Mouse (Mus musculus): ENCODE measurements around the gene Med20. TPM values are rescaled to one million over a fixed set of nuclear protein-coding genes. Genes with fewer than 3 reads are reported as not detected.
"Not testable (repeated sequence)": the region's sequence is repeated elsewhere in the genome, so short reads cannot be mapped to it uniquely, and the experiment has no call there.

Med20 gene
- total and polyA plus RNA-seq, 2 experiments from 2014 or later: 30.2 to 37.0 TPM

GRCm38 (mm10) chr17:47646683-47647082 lies 35.3 kb downstream of the Med20 start:
- H3K4me2 ChIP-seq (ENCODE audit: low read depth): no peak overlapping the region
- no peak overlapping the region for H3K9ac ChIP-seq
- peak; percentile 70 for TF ChIP-seq CTCF (IDR thresholded peaks at IDR 0.05; ENCODE audit: low read depth)
- no peaks in the 10 kb centered on the region for H3K9me3 ChIP-seq (ENCODE audit: low read length)
- H3K27ac ChIP-seq (ENCODE audit: low read depth, low read length): no peak overlapping the region
- H3K4me3 ChIP-seq (ENCODE audit: low read depth, low read length): no peak overlapping the region
- ATAC-seq (no peak; the same call in 1 of the 2 replicates), DNase-seq (peak; percentile 60)
- H3K36me3 ChIP-seq (ENCODE audit: insufficient read depth): peaks cover 12% of the 10 kb centered on the region; the same call in 1 of the 2 replicates
- H3K4me1 ChIP-seq (ENCODE audit: insufficient read depth): no peaks in the 10 kb centered on the region
- WGBS: 85% methylated on average over 1 of the region's 1 CpGs
- H3K27me3 ChIP-seq (ENCODE audit: insufficient read depth, low read length): no peaks in the 10 kb centered on the region

DNA sequence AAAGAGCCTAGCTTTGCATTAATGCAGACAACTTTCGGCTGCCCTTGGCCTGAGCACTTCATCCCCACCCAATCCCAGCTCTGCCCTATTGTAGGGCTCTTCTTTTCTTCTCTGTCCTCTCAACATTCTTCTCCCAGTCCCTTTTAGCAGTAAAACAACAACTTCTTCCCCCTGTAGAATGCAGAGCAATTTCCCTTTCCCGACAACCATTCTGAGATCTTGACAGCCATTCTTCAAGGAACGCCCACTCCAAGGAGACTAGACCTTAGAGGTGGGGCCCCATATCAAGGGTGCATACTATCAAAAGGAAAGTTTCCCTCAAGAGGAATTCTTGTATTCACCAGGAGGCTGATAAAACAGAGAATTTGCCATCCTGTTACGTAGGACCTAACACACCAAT lies 37.6 kb downstream of the Med20 start:
- H3K27me3 ChIP-seq (ENCODE audit: insufficient read depth, low read length): no peaks in the 10 kb centered on the region
- 33% methylated on average over 4 of the region's 4 CpGs for WGBS
- ATAC-seq: no peak

GRCm38 (mm10) chr17:47651953-47652352 lies 40.6 kb downstream of the Med20 start:
- no peak for ATAC-seq
- 77% methylated on average over 2 of the region's 2 CpGs for WGBS
- no peak for TF ChIP-seq CTCF (IDR thresholded peaks at IDR 0.05; ENCODE audit: low read depth)
- H3K9me3 ChIP-seq (ENCODE audit: low read length): no peaks in the 10 kb centered on the region
- H3K36me3 ChIP-seq (ENCODE audit: insufficient read depth): peaks cover 14% of the 10 kb centered on the region; the same call in 1 of the 2 replicates
- H3K4me2 ChIP-seq (ENCODE audit: low read depth): no peak overlapping the region
- no peak overlapping the region for H3K27ac ChIP-seq (ENCODE audit: low read depth, low read length)
- no peaks in the 10 kb centered on the region for H3K4me1 ChIP-seq (ENCODE audit: insufficient read depth)
- no peak for DNase-seq
- no peaks in the 10 kb centered on the region for H3K27me3 ChIP-seq (ENCODE audit: insufficient read depth, low read length)
- H3K9ac ChIP-seq: no peak overlapping the region
- no peak overlapping the region for H3K4me3 ChIP-seq (ENCODE audit: low read depth, low read length)

More for the DNA sequence above, 37.6 kb downstream of the Med20 start:
- H3K4me1 ChIP-seq (ENCODE audit: insufficient read depth): no peaks in the 10 kb centered on the region
- H3K36me3 ChIP-seq (ENCODE audit: insufficient read depth): peaks cover 12% of the 10 kb centered on the region; the same call in 1 of the 2 replicates
- H3K9ac ChIP-seq: no peak overlapping the region
- TF ChIP-seq CTCF (IDR thresholded peaks at IDR 0.05; ENCODE audit: low read depth): no peak
- no peak overlapping the region for H3K4me2 ChIP-seq (ENCODE audit: low read depth)
- H3K9me3 ChIP-seq (ENCODE audit: low read length): no peaks in the 10 kb centered on the region
- no peak overlapping the region for H3K4me3 ChIP-seq (ENCODE audit: low read depth, low read length)
- H3K27ac ChIP-seq (ENCODE audit: low read depth, low read length): no peak overlapping the region
- DNase-seq: no peak

DNA sequence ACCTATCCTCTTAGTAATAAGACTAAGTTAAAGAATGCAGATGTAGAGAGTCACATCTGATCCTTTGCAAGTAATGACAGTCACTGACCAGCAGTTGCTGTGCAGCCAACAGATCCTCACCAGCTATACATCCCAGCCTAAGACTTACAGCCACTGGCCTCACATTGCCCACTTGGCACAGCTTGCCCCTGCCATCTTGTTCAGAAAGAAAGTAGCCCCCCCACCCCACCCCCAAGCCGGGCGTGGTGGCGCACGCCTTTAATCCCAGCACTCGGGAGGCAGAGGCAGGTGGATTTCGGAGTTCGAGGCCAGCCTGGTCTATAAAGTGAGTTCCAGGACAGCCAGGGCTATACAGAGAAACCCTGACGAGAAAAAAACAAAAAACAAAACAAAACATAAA lies 43.0 kb downstream of the Med20 start:
- 89% methylated on average over 8 of the region's 8 CpGs for WGBS
- H3K9me3 ChIP-seq (ENCODE audit: low read length); H3K9ac ChIP-seq; H3K27ac ChIP-seq (ENCODE audit: low read depth, low read length); H3K4me3 ChIP-seq (ENCODE audit: low read depth, low read length); DNase-seq; ATAC-seq; H3K4me1 ChIP-seq (ENCODE audit: insufficient read depth); H3K4me2 ChIP-seq (ENCODE audit: low read depth); H3K27me3 ChIP-seq (ENCODE audit: insufficient read depth, low read length): not testable (repeated sequence)
- H3K36me3 ChIP-seq (ENCODE audit: insufficient read depth): peaks cover 15% of the 10 kb centered on the region; the same call in 1 of the 2 replicates

GRCm38 (mm10) chr17:47655697-47656096 lies 44.3 kb downstream of the Med20 start:
- WGBS: 80% methylated on average over 5 of the region's 5 CpGs
- ATAC-seq: no peak
- no peak for TF ChIP-seq CTCF (IDR thresholded peaks at IDR 0.05; ENCODE audit: low read depth)

DNA sequence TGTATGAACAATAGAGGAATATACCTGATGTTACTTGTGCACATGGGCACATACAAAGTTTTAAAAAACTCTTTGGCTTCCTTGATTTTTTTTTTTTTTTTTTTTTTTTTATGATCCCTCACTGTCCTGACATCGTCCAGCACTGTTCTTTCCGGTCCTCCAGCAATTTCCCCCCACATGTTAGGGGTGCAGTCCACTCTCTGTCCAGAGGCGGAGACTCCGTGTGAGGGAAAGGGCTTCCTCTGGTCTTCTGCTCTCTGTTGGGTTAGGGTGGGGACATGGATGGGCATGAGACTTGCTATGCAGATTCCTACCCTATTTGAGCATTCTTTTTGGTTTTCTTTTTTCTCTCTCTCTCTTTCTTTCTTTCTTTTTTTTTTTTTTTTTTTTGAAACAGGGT lies 46.5 kb downstream of the Med20 start:
- no peak overlapping the region for H3K27ac ChIP-seq (ENCODE audit: low read depth, low read length)
- H3K4me1 ChIP-seq (ENCODE audit: insufficient read depth): no peaks in the 10 kb centered on the region
- 88% methylated on average over 4 of the region's 4 CpGs for WGBS
- TF ChIP-seq CTCF (IDR thresholded peaks at IDR 0.05; ENCODE audit: low read depth): no peak
- H3K36me3 ChIP-seq (ENCODE audit: insufficient read depth): 0 out of 2 replicates have a peak, but pooled peaks cover 7% of the 10 kb centered on the region
- no peak overlapping the region for H3K4me2 ChIP-seq (ENCODE audit: low read depth)
- no peaks in the 10 kb centered on the region for H3K9me3 ChIP-seq (ENCODE audit: low read length)
- H3K9ac ChIP-seq: no peak overlapping the region
- no peak for DNase-seq
- no peak for ATAC-seq
- H3K4me3 ChIP-seq (ENCODE audit: low read depth, low read length): no peak overlapping the region
- H3K27me3 ChIP-seq (ENCODE audit: insufficient read depth, low read length): no peaks in the 10 kb centered on the region

More at GRCm38 (mm10) chr17:47655697-47656096, 44.3 kb downstream of the Med20 start:
- Histone ChIP-seq H3K36me3 (ENCODE audit: insufficient read depth) (0 out of 2 replicates have a peak, but pooled peaks cover 12% of the 10 kb centered on the region), H3K4me1 (ENCODE audit: insufficient read depth) (no peaks in the 10 kb centered on the region), H3K4me2 (ENCODE audit: low read depth) (no peak overlapping the region), H3K9ac (no peak overlapping the region), H3K9me3 (ENCODE audit: low read length) (no peaks in the 10 kb centered on the region), H3K27me3 (ENCODE audit: insufficient read depth, low read length) (no peaks in the 10 kb centered on the region), H3K4me3 (ENCODE audit: low read depth, low read length) (no peak overlapping the region), H3K27ac (ENCODE audit: low read depth, low read length) (no peak overlapping the region)
- no peak for DNase-seq

DNA sequence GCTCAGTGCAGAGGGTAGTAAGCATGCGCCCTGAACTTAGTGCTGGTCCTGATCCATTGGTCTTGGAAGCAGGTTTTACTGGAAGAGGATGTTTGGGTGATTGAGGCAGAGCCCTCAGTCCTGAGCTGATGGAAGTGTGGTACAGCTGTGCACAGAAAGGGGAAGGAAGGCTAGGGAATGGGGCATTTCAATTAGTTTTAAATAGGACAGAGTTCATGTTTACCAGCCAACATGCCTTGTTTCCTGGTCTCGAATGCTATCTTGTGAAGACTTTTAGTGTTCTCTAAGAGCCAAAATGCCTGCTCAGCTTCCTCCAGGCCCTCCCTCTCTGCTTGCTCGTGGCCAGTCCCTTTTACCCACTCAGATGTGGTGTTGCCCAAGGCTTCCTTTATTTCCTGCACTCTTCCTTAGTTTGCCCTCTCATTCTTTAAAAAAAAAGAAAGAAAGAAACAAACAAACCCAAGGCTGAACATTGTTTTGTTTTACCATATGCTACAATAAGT lies 47.4 kb downstream of the Med20 start:
- Histone ChIP-seq H3K27ac (ENCODE audit: low read depth, low read length) (no peak overlapping the region), H3K4me2 (ENCODE audit: low read depth) (no peak overlapping the region), H3K9ac (no peak overlapping the region), H3K36me3 (ENCODE audit: insufficient read depth) (0 out of 2 replicates have a peak, but pooled peaks cover 7% of the 10 kb centered on the region), H3K9me3 (ENCODE audit: low read length) (no peaks in the 10 kb centered on the region), H3K4me3 (ENCODE audit: low read depth, low read length) (no peak overlapping the region), H3K4me1 (ENCODE audit: insufficient read depth) (no peaks in the 10 kb centered on the region), H3K27me3 (ENCODE audit: insufficient read depth, low read length) (no peaks in the 10 kb centered on the region)
- 91% methylated on average over 3 of the region's 3 CpGs for WGBS
- no peak for TF ChIP-seq CTCF (IDR thresholded peaks at IDR 0.05; ENCODE audit: low read depth)
- DNase-seq: no peak
- no peak for ATAC-seq

All from forebrain, postnatal 0 days (tissue).